12 mouse cellular contexts compared by ENCODE assay signal in genomic region chr13:45623846-45624245, GRCm38 (mm10).
DNase-seq lines count a peak whose midpoint lies in the region; ATAC-seq lines count a peak whose summit lies in the region.
"Had no signal": no experiment of that assay in that cellular context is flagged by ENCODE, and none has a peak within 500 bp of the region (broad histone marks: within the 10 kb centered on the region; RNA-seq: fewer than 3 reads in every experiment).

No protein-coding gene starts in this region.

- H3K9ac ChIP-seq in heart, embryonic 16.5 days (ENCODE audit: low read length): no peak overlapping the region
- H3K9ac ChIP-seq in liver, embryonic 15.5 days: no peak overlapping the region
- H3K9ac ChIP-seq in forebrain, embryonic 15.5 days (replicated peaks): no peak overlapping the region
- H3K9ac ChIP-seq: limb, embryonic 12.5 days had no signal

- no peak overlapping the region for H3K4me2 ChIP-seq in heart, embryonic 16.5 days (ENCODE audit: low read depth, low read length)
- H3K4me2 ChIP-seq in liver, embryonic 15.5 days: no peak overlapping the region
- H3K4me2 ChIP-seq in forebrain, embryonic 15.5 days (replicated peaks): no peak overlapping the region
- H3K4me2 ChIP-seq: limb, embryonic 12.5 days had no signal

- H3K27me3 ChIP-seq in heart, embryonic 16.5 days (ENCODE audit: control insufficient read depth, insufficient read depth, low read length): no peaks in the 10 kb centered on the region
- no peaks in the 10 kb centered on the region for H3K27me3 ChIP-seq in liver, embryonic 15.5 days
- no peaks in the 10 kb centered on the region for H3K27me3 ChIP-seq in forebrain, embryonic 10.5 days (ENCODE audit: poor library complexity, severe bottlenecking)
- H3K27me3 ChIP-seq in forebrain, embryonic 15.5 days: no peaks in the 10 kb centered on the region
- H3K27me3 ChIP-seq: limb, embryonic 12.5 days had no signal

- ATAC-seq in heart, embryonic 16.5 days (replicated peaks; ENCODE audit: extremely low read depth, insufficient read depth, low FRiP score): no peak
- ATAC-seq in CD4-positive, CD25-positive, alpha-beta regulatory T cell, adult 4 months: peak; percentile 75
- ATAC-seq in liver, embryonic 15.5 days (ENCODE audit: insufficient read depth): no peak
- ATAC-seq in forebrain, embryonic 15.5 days (replicated peaks): no peak
- ATAC-seq: intestine, postnatal 0 days had no signal

- H3K27ac ChIP-seq in heart, embryonic 16.5 days (ENCODE audit: low read length): peak overlapping the region; percentile 65; the same call in 1 of the 2 replicates
- H3K27ac ChIP-seq in liver, embryonic 15.5 days (replicated peaks): 0 out of 2 replicates have a peak overlapping the region, but pooled peaks have one; percentile 21
- no peak overlapping the region for H3K27ac ChIP-seq in forebrain, embryonic 10.5 days
- H3K27ac ChIP-seq in forebrain, embryonic 15.5 days (replicated peaks): no peak overlapping the region
- H3K27ac ChIP-seq: gastrocnemius, adult 2 months; limb, embryonic 12.5 days had no signal

- WGBS in heart, embryonic 16.5 days: 89% methylated on average over 1 of the region's 1 CpGs
- 66% methylated on average over 1 of the region's 1 CpGs for WGBS in liver, embryonic 15.5 days (ENCODE audit: insufficient replicate concordance)
- 84% methylated on average over 1 of the region's 1 CpGs for WGBS in forebrain, embryonic 10.5 days
- 75% methylated on average over 1 of the region's 1 CpGs for WGBS in forebrain, embryonic 15.5 days

- no peak for DNase-seq in heart, postnatal 14 days
- DNase-seq in brain, adult 2 months (ENCODE audit: low read depth, low spot score): peak; percentile 76
- no peak for DNase-seq in forebrain, embryonic 10.5 days (ENCODE audit: extremely low spot score, low spot score)
- DNase-seq in layer of hippocampus, adult 9-10 months (ENCODE audit: low spot score): no peak
- DNase-seq: adrenal gland, postnatal 36 days; gastrocnemius, adult 2 months had no signal

- peaks cover 33% of the 10 kb centered on the region for H3K4me1 ChIP-seq in heart, embryonic 16.5 days (ENCODE audit: control insufficient read depth, insufficient read depth, low read length)
- no peaks in the 10 kb centered on the region for H3K4me1 ChIP-seq in liver, embryonic 15.5 days (replicated peaks)
- peaks cover 23% of the 10 kb centered on the region for H3K4me1 ChIP-seq in forebrain, embryonic 10.5 days
- peaks cover 21% of the 10 kb centered on the region for H3K4me1 ChIP-seq in forebrain, embryonic 15.5 days
- H3K4me1 ChIP-seq: limb, embryonic 12.5 days had no signal

- H3K9me3 ChIP-seq in heart, embryonic 16.5 days (replicated peaks; ENCODE audit: control insufficient read depth, low read length): 0 out of 2 replicates have a peak, but pooled peaks cover 2% of the 10 kb centered on the region
- peaks cover 5% of the 10 kb centered on the region; the same call in 1 of the 2 replicates for H3K9me3 ChIP-seq in liver, embryonic 15.5 days (replicated peaks)
- no peaks in the 10 kb centered on the region for H3K9me3 ChIP-seq in forebrain, embryonic 10.5 days
- H3K9me3 ChIP-seq in forebrain, embryonic 15.5 days: no peaks in the 10 kb centered on the region
- H3K9me3 ChIP-seq: limb, embryonic 12.5 days had no signal

- H3K36me3 ChIP-seq in heart, embryonic 16.5 days (ENCODE audit: control insufficient read depth, insufficient read depth): no peaks in the 10 kb centered on the region
- H3K36me3 ChIP-seq in liver, embryonic 15.5 days (replicated peaks): no peaks in the 10 kb centered on the region
- no peaks in the 10 kb centered on the region for H3K36me3 ChIP-seq in forebrain, embryonic 10.5 days (replicated peaks)
- 0 out of 2 replicates have a peak, but pooled peaks cover 2% of the 10 kb centered on the region for H3K36me3 ChIP-seq in forebrain, embryonic 15.5 days
- H3K36me3 ChIP-seq: limb, embryonic 12.5 days had no signal

- H3K4me3 ChIP-seq in heart, embryonic 16.5 days (ENCODE audit: low read length): no peak overlapping the region
- H3K4me3 ChIP-seq in liver, embryonic 15.5 days (replicated peaks): no peak overlapping the region
- no peak overlapping the region for H3K4me3 ChIP-seq in forebrain, embryonic 10.5 days
- H3K4me3 ChIP-seq in forebrain, embryonic 15.5 days: no peak overlapping the region
- H3K4me3 ChIP-seq: gastrocnemius, adult 2 months; limb, embryonic 12.5 days had no signal

- intact Hi-C loops in heart, postnatal 14 days (cut with DNase I): no loop called here

Comparison
In these comparisons a context has a peak if more than half of its experiments do, and no peak if none do; other contexts are left out.
1. H3K27ac ChIP-seq: peak in heart, embryonic 16.5 days (single experiment) and liver, embryonic 15.5 days (single experiment); none in forebrain, embryonic 10.5 days (single experiment) and forebrain, embryonic 15.5 days (single experiment).